Mouse (Mus musculus) forebrain, postnatal 0 days (tissue): Measurements from ENCODE around the gene Acvr2a. TPM values are rescaled to one million over a fixed set of nuclear protein-coding genes. Genes with fewer than 3 reads are reported as not detected.

ENCODE experiments used
- ATAC-seq: fragments of 200-750 bp; cut with Nextera tagmentation; 2 replicates; pipeline ENCODE4 v1.8.0; 2017; ENCODE audit warnings: mild to moderate bottlenecking, moderate library complexity
- DNase-seq: peaks from one replicate; pipeline ENCODE4 v3.0.0-alpha.2; 2015
- H3K27ac ChIP-seq: fragments of 300-500 bp; sonication (generic); 2 replicates; pipeline ENCODE4 v1.5.1; 2014; ENCODE audit warnings: low read depth, mild to moderate bottlenecking, antibody characterized with exemption, low read length, moderate library complexity, mixed read lengths
- H3K27me3 ChIP-seq: fragments of 300-500 bp; sonication (generic); 2 replicates; pipeline ENCODE4 v1.6.1; 2014; ENCODE audit warnings: mild to moderate bottlenecking, low read length, mixed read lengths; ENCODE audit not compliant: insufficient read depth
- H3K36me3 ChIP-seq: fragments of 300-500 bp; sonication (generic); 2 replicates; pipeline ENCODE4 v1.6.1; 2014; ENCODE audit warnings: mild to moderate bottlenecking, moderate library complexity; ENCODE audit not compliant: insufficient read depth
- H3K4me1 ChIP-seq: fragments of 300-500 bp; sonication (generic); 2 replicates; pipeline ENCODE4 v1.6.1; 2014; ENCODE audit warnings: antibody characterized with exemption; ENCODE audit not compliant: insufficient read depth
- H3K4me2 ChIP-seq: fragments of 300-500 bp; sonication (generic); 2 replicates; pipeline ENCODE4 v1.6.1; 2014; ENCODE audit warnings: low read depth, mild to moderate bottlenecking, moderate library complexity
- H3K4me3 ChIP-seq: fragments of 300-500 bp; sonication (generic); 2 replicates; pipeline ENCODE4 v1.5.1; 2014; ENCODE audit warnings: low read depth, low read length, mixed read lengths
- H3K9ac ChIP-seq: fragments of 300-500 bp; sonication (generic); 2 replicates; pipeline ENCODE4 v1.6.1; 2014; ENCODE audit warnings: mild to moderate bottlenecking
- H3K9me3 ChIP-seq: fragments of 300-500 bp; sonication (generic); 2 replicates; pipeline ENCODE4 v1.6.1; 2016; ENCODE audit warnings: low read length
- CTCF ChIP-seq: sonication (generic); IDR thresholded peaks from 2 replicates; pipeline ENCODE4 v1.5.1; 2016; ENCODE audit warnings: antibody characterized with exemption, control low read depth, low read depth
- WGBS: fragments of 180-500 bp; shearing (Covaris S2); extraction: QIAGEN DNeasy Blood & Tissue Kit; methylation state at CpG from one replicate; pipeline ENCODE4 v1.1.7; 2014; 5-methylcytosine and 5-hydroxymethylcytosine counted together
- polyA plus RNA-seq: library from polyadenylated mRNA; unstranded; fragments of >200 nt; fragmentation: Nextera tagmentation; extraction: Ambion mirVana; gene quantifications from 2 replicates; pipeline ENCODE4 v1.2.1, GENCODE M21; 2015
- total RNA-seq: library from RNA; depleted of rRNA; stranded (reverse); fragments of >200 nt; gene quantifications from 2 replicates; pipeline ENCODE4 v1.2.3, GENCODE M21; 2014; rRNA removed

Gene Acvr2a
- total and polyA plus RNA-seq, 2 experiments from 2014 or later = 42.8 to 127 TPM

- peak overlapping the region; percentile 57 for H3K4me2 ChIP-seq
- peak overlapping the region; percentile 91 for H3K4me3 ChIP-seq
- no peak for TF ChIP-seq CTCF
- no peaks in the 10 kb centered on the region for H3K27me3 ChIP-seq
- H3K4me1 ChIP-seq = peaks cover 13% of the 10 kb centered on the region; the same call in 1 of the 2 replicates
- no peak overlapping the region for H3K27ac ChIP-seq
- no peaks in the 10 kb centered on the region for H3K36me3 ChIP-seq
- no peak for DNase-seq
- 76% methylated on average over 3 of the region's 3 CpGs for WGBS
- H3K9ac ChIP-seq = 0 out of 2 replicates have a peak overlapping the region, but pooled peaks have one; percentile 94
- H3K9me3 ChIP-seq = no peaks in the 10 kb centered on the region
- no peak for ATAC-seq
Observed at GRCm38 (mm10) chr2:48947761-48948160, 133.9 kb downstream of the Acvr2a start.

DNA sequence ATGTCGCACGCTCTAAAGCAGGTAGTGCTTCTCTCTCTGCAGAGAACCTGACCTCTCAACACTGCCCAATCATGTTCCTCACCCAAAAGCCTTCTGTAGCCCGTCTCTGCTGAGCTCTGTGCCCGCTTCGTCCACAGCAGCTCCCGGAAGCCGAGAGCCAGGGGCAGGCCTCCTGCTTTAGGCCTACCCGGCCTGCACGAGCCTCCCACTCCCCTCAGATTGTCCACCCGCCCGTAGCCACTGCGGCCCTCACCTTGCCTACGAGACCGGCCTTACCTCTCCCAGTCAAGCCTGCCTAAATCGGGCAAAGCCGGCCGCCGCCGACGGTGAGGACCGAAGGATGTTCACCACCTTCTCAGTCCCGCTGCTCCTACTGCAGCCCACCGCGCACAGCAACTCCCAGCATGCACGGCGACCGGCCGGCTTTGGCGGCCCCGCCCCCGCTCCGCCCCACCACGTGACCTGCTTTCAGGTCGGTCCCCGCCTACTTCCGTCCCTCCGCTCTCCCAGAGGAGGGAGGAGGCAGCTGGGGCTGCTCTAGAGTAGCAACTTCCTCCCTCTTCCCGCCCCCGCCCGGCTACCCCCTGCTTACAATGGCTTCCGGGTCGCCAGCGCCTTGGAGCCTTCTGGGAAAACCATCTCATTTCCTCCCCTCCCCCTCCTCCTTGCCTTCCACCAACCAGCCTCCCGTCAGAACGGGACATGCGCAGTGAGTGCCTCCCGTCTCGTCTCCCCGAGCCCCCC is 135.1 kb downstream of the Acvr2a start, which contains the start of gene Mbd5:
TSS of gene Mbd5 (plus strand) at position 668 of the 744 bp plus-strand sequence.
- 1% methylated on average over 43 of the region's 49 CpGs for WGBS
- peaks cover 13% of the 10 kb centered on the region; the same call in 1 of the 2 replicates for H3K4me1 ChIP-seq
- H3K4me3 ChIP-seq = peak within 1 kb of the TSS; percentile 91
- peak within 1 kb of the TSS; percentile 62 for H3K4me2 ChIP-seq
- peak within 1 kb of the TSS; percentile 96 for H3K9ac ChIP-seq
- no peak for TF ChIP-seq CTCF
- H3K9me3 ChIP-seq = no peaks in the 10 kb centered on the region
- H3K36me3 ChIP-seq = no peaks in the 10 kb centered on the region
- H3K27ac ChIP-seq = peak within 1 kb of the TSS; percentile 97
- DNase-seq = peak; percentile 99
- no peaks in the 10 kb centered on the region for H3K27me3 ChIP-seq
- ATAC-seq = peak; percentile 98

DNA sequence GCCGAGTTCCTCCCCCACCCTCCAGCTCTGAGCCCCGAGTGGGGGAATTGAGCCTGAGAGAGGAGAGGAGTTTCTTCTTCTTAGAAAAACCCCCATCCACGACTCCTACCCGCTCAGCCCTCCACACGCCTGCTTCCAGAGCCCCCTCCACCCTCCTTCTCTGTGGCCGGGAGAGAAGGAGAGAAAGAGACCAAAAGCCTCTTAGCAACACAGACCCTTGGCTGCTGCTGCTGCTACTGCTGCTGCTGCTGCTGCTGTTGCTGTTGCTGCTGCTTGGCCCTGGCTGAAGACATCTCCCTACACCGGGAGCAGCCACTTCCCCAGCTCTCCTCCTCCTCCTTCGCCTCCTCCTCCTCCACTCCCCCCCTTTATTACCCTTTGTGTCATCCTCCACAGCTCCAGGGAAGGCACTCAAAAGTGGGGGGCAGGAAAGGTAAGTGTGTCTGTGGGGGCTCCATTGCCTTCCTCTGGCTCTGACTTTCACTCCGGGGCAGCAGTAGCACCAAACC is 135.9 kb downstream of the Acvr2a start:
- ATAC-seq (peak; percentile 47), DNase-seq (no peak)
- no peak for TF ChIP-seq CTCF
- Histone ChIP-seq H3K4me1 (peaks cover 13% of the 10 kb centered on the region; the same call in 1 of the 2 replicates), H3K9me3 (no peaks in the 10 kb centered on the region), H3K4me3 (peak overlapping the region; percentile 91), H3K9ac (peak overlapping the region; percentile 96), H3K27ac (peak overlapping the region; percentile 97), H3K4me2 (peak overlapping the region; percentile 62), H3K27me3 (no peaks in the 10 kb centered on the region), H3K36me3 (no peaks in the 10 kb centered on the region)
- 4% methylated on average over 9 of the region's 9 CpGs for WGBS

- no peak for TF ChIP-seq CTCF
- WGBS = 0% methylated on average over 2 of the region's 2 CpGs
- Histone ChIP-seq H3K27ac (peak within 1 kb of the TSS; percentile 97), H3K4me2 (peak within 1 kb of the TSS; percentile 62), H3K27me3 (no peaks in the 10 kb centered on the region), H3K4me1 (peaks cover 13% of the 10 kb centered on the region; the same call in 1 of the 2 replicates), H3K9me3 (no peaks in the 10 kb centered on the region), H3K9ac (peak within 1 kb of the TSS; percentile 96), H3K4me3 (peak within 1 kb of the TSS; percentile 91), H3K36me3 (no peaks in the 10 kb centered on the region)
- no peak for ATAC-seq
- no peak for DNase-seq
Observed at GRCm38 (mm10) chr2:48950252-48950315, 136.2 kb downstream of the Acvr2a start, which contains the start of gene Orc4. Gene Orc4 (minus strand): TSS chr2:48950277.

GRCm38 (mm10) chr2:48950316-48950880 is 136.5 kb downstream of the Acvr2a start:
- DNase-seq = peak; percentile 17
- 8% methylated on average over 6 of the region's 6 CpGs for WGBS

More at GRCm38 (mm10) chr2:48950316-48950880, 136.5 kb downstream of the Acvr2a start:
- H3K9me3 ChIP-seq = no peaks in the 10 kb centered on the region
- H3K4me3 ChIP-seq = peak overlapping the region; percentile 91
- no peak for ATAC-seq
- no peak for TF ChIP-seq CTCF
- H3K4me2 ChIP-seq = peak overlapping the region; percentile 62
- H3K9ac ChIP-seq = peak overlapping the region; percentile 96
- H3K27ac ChIP-seq = peak overlapping the region; percentile 97
- H3K27me3 ChIP-seq = no peaks in the 10 kb centered on the region
- H3K4me1 ChIP-seq = peaks cover 13% of the 10 kb centered on the region; the same call in 1 of the 2 replicates
- H3K36me3 ChIP-seq = no peaks in the 10 kb centered on the region

Other genes starting within 250 kb of the Acvr2a start
- 22.6 and 35.6 TPM in 2 replicates for gene Mbd5, start 135.4 kb downstream of the Acvr2a start, total RNA-seq
- gene Mbd5, start 135.4 kb downstream of the Acvr2a start, polyA plus RNA-seq = 18.1 and 23.1 TPM in 2 replicates
- 88.9 and 99.6 TPM in 2 replicates for gene Orc4, start 136.2 kb downstream of the Acvr2a start, total RNA-seq
- 69.2 and 78.1 TPM in 2 replicates for gene Orc4, start 136.2 kb downstream of the Acvr2a start, polyA plus RNA-seq